Mouse (Mus musculus) spleen, postnatal 14 days (tissue): Measurements from ENCODE around the gene Vmn1r112.
"Not testable (repeated sequence)": the region's sequence is repeated elsewhere in the genome, so short reads cannot be mapped to it uniquely, and the experiment has no call there.

Source experiments
- DNase-seq, 2 experiments: peaks; one replicate each; pipeline ENCODE4 v3.0.0; 2021 to 2022; ENCODE audit warnings: low spot score in 2 of 2

The Vmn1r112 gene

DNA sequence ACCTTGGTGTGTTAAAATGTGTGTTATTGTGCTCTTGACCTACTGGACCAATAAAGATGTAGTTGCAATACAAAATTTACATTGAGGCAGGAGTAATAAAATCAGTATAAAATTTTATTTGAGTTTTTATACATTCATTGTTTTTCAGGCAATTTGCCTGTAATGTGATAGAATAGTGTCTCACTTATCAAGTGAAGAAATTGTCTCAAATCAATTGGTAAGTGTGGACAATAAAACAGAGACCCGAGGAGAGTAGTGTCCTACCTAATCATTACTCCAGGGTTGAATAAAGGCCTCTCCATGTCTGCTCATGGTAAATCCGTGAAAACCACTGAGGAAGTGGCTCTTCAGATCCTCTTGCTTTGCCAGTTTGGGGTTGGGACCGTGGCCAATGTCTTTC is at the start of gene Vmn1r112:
Gene Vmn1r112, plus strand, starts transcription at position 301 of the 400 bp plus-strand sequence.
- not testable (repeated sequence) for DNase-seq

- not testable (repeated sequence) for DNase-seq
Measured at GRCm38 (mm10) chr7:20730524-20730923, 40.5 kb upstream of the Vmn1r112 start, which contains the start of gene Gm10668. TSS of gene Gm10668 (minus strand) at chr7:20730624.

GRCm38 (mm10) chr7:20786985-20787384 is 16.0 kb downstream of the Vmn1r112 start, which contains the start of gene Vmn1r113:
TSS of gene Vmn1r113 (plus strand) at chr7:20787285.
- DNase-seq, result not testable (repeated sequence)

DNA sequence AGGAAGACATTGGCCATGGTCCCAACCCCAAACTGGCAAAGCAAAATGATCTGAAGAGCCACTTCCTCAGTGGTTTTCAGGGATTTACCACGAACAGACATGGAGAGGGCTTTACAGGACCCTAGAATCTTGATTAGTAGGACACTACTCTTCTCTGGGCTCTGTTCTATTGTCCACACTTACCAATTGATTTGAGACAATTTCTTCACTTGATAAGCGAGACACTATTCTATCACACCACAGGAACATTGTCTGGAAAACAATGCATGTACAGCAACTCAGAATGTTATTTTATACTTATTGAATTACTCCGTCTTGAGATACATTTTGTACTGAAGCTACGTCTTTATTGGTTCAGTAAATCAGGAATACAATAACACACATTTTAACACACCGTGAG is 41.1 kb downstream of the Vmn1r112 start, which contains the start of gene Vmn1r114:
Gene Vmn1r114, minus strand, starts transcription at position 101 of the 400 bp plus-strand sequence.
- not testable (repeated sequence) for DNase-seq
